Mouse (Mus musculus): ENCODE measurements around the gene Lpar1. TPM values are rescaled to one million over a fixed set of nuclear protein-coding genes. Genes with fewer than 3 reads are reported as not detected.

The Lpar1 gene
- total and polyA plus RNA-seq, 3 experiments: 0.22 TPM; not detected in 2

DNA sequence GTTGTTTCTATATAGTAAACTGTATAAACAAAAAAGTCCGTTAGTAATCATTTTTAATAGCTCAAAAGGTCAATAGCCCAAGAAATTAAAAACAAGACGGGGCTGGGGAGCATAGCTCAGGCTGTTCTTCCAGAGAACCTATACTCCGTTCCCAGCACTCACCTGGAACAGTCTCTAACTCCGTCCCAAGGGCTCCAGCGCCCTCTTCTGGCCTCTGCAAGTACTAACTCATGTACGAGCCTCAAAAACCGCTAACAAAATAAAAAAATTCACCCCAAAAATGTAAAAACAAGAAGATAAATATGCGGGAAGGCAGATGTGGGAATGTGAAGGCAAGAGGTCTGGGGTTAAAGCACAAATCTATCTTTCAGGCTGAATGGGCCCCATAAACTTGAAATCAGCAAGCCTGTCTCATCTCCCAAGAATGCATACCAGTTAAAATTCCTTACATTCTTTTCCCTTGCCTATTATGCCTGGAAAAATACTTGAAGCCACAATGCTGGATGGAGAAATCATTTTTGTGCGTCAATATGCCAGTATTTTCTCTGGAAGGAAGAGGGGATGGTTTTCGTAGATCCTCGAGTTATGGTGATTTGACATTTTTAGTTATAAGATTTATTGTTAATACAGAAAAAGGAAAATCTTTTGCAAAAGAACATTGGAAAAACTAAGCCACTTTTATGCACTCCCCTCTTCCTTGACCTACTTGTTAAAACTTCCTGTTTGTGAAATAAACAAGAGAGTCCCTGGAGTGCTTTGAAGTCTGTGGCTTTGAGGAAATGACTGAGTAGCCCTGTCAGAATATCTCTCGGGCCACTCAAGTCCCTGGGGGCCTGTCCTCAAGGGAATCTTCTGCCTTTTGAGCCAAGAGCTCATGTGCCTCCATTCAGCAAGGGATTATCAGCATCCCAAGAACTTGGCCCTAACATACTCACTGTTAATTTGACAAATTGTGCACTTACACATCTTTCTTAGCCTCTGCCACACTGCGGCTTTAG lies 140.2 kb downstream of the Lpar1 start:
- H3K4me1 ChIP-seq (ENCODE audit: insufficient read depth, low read depth, low read length): no peaks in the 10 kb centered on the region
- no peaks in the 10 kb centered on the region for H3K36me3 ChIP-seq (replicated peaks)
- H3K9me3 ChIP-seq (replicated peaks): peaks cover 11% of the 10 kb centered on the region
- ATAC-seq (ENCODE audit: extremely low read depth, insufficient number of reproducible peaks, low FRiP score, poor library complexity, severe bottlenecking): no peak
- TF ChIP-seq POLR2AphosphoS5 (IDR thresholded peaks at IDR 0.05; ENCODE audit: insufficient replicate concordance, low read depth, low read length): no peak
- TF ChIP-seq CTCF (IDR thresholded peaks at IDR 0.05; ENCODE audit: low read depth, low read length): no peak
- no peak for TF ChIP-seq GATA1 (IDR thresholded peaks at IDR 0.05; ENCODE audit: borderline replicate concordance, low read length)
- TF ChIP-seq GATA2 (IDR thresholded peaks at IDR 0.05; ENCODE audit: borderline replicate concordance, low read depth, low read length): no peak
- TF ChIP-seq TAL1 (conservative IDR thresholded peaks at IDR 0.05; ENCODE audit: low read depth, low read length): no peak
- no peak overlapping the region for H3K4me3 ChIP-seq (ENCODE audit: low read depth, low read length)
- no peaks in the 10 kb centered on the region for H3K27me3 ChIP-seq (ENCODE audit: insufficient read depth, low read length)
- DNase-seq (ENCODE audit: low spot score): no peak

DNA sequence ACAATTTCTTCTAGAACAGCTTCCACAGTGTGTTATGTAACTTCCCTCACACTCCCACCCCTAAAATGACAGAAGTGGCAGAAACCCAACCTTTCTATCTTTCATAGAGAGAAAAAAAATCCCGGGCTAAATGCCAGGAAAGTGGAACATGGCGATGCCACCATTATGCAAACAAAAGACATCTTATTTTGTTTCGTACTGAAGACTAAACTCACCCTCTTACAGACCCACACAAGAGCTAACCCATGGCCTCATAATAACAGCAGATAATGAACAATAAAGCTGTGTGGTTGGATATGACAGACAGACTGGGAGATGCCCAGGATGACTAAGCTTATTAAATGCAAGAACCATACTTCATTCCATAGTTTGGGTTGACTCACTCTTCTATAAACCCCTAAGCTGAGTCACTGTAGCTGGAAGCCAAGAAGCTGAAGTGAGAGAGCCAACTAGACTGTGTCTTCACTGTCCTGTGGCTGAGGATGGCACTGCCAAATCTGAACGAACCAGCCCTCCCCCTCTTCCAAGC lies 151.7 kb downstream of the Lpar1 start:
- TF ChIP-seq POLR2AphosphoS5 (IDR thresholded peaks at IDR 0.05; ENCODE audit: insufficient replicate concordance, low read depth, low read length) (no peak), CTCF (IDR thresholded peaks at IDR 0.05; ENCODE audit: low read depth, low read length) (no peak), GATA1 (IDR thresholded peaks at IDR 0.05; ENCODE audit: borderline replicate concordance, low read length) (no peak)
- ATAC-seq (ENCODE audit: extremely low read depth, insufficient number of reproducible peaks, low FRiP score, poor library complexity, severe bottlenecking) (no peak), DNase-seq (ENCODE audit: low spot score) (no peak)
- no peaks in the 10 kb centered on the region for H3K4me1 ChIP-seq (ENCODE audit: insufficient read depth, low read depth, low read length)
- no peaks in the 10 kb centered on the region for H3K27me3 ChIP-seq (ENCODE audit: insufficient read depth, low read length)
- no peak overlapping the region for H3K4me3 ChIP-seq (ENCODE audit: low read depth, low read length)
- H3K36me3 ChIP-seq (replicated peaks): no peaks in the 10 kb centered on the region
- peaks cover 32% of the 10 kb centered on the region for H3K9me3 ChIP-seq (replicated peaks)

DNA sequence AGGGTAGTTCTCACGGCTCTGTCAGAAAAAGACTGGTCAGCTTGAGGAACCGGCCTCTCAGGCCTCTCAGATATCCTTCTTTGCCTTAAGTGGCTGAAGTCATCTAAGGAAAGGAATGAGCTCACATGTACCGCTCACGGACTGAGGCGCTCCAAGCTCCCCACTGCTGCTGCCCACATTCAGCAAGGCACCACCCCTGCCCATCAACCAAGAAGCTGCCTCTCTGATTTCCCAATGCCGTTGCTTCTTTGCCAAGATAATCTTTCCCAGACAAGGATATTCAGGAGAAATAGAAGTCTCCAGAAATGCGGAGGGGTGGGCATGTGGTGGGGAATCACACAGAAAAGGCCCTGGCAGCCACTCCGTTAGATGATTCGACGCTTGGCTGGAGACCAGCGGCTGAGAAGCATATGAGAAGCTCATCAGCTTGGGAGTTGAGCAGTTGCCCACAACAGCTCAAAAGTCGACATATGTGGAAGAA lies 152.8 kb downstream of the Lpar1 start:
- TF ChIP-seq GATA1 (IDR thresholded peaks at IDR 0.05; ENCODE audit: borderline replicate concordance, low read length) (no peak), POLR2AphosphoS5 (IDR thresholded peaks at IDR 0.05; ENCODE audit: insufficient replicate concordance, low read depth, low read length) (no peak), TAL1 (conservative IDR thresholded peaks at IDR 0.05; ENCODE audit: low read depth, low read length) (no peak), CTCF (IDR thresholded peaks at IDR 0.05; ENCODE audit: low read depth, low read length) (no peak)
- H3K4me1 ChIP-seq (ENCODE audit: insufficient read depth, low read depth, low read length): no peaks in the 10 kb centered on the region
- no peak overlapping the region for H3K4me3 ChIP-seq (ENCODE audit: low read depth, low read length)
- no peak; the same call in 1 of the 2 replicates for ATAC-seq (ENCODE audit: extremely low read depth, insufficient number of reproducible peaks, low FRiP score, poor library complexity, severe bottlenecking)
- peaks cover 30% of the 10 kb centered on the region for H3K9me3 ChIP-seq (replicated peaks)
- no peaks in the 10 kb centered on the region for H3K27me3 ChIP-seq (ENCODE audit: insufficient read depth, low read length)
- no peaks in the 10 kb centered on the region for H3K36me3 ChIP-seq (replicated peaks)
- DNase-seq (ENCODE audit: low spot score): no peak

Other genes starting within 250 kb of the Lpar1 start
- gene Olfr267, start 233.8 kb upstream of the Lpar1 start, total RNA-seq (2014; fragmentation: Nextera tagmentation): not detected in 2 replicates
- gene Olfr267, start 233.8 kb upstream of the Lpar1 start, total RNA-seq (2017): 0.16 and 0.46 TPM in 2 replicates
- not detected in 2 replicates for gene Olfr267, start 233.8 kb upstream of the Lpar1 start, polyA plus RNA-seq (2012)

All from G1E (cell line).